24 mouse cellular contexts compared by ENCODE assay signal in genomic region chr16:95611982-95612746, GRCm38 (mm10). TPM values are rescaled to one million over a fixed set of nuclear protein-coding genes. Genes with fewer than 3 reads are reported as not detected.
DNase-seq lines count a peak whose midpoint lies in the region; ATAC-seq and TF ChIP-seq lines count a peak whose summit lies in the region.
"Had no signal": no experiment of that assay in that cellular context is flagged by ENCODE, and none has a peak within 500 bp of the region (broad histone marks: within the 10 kb centered on the region; RNA-seq: fewer than 3 reads in every experiment).

No protein-coding gene starts in this region.

- no peaks in the 10 kb centered on the region for H3K27me3 ChIP-seq in lung, postnatal 0 days (replicated peaks; ENCODE audit: insufficient read depth, low read length)
- H3K27me3 ChIP-seq in Patski = no peaks in the 10 kb centered on the region
- H3K27me3 ChIP-seq: forebrain, embryonic 15.5 days; hindbrain, embryonic 13.5 days; limb, embryonic 12.5 days; liver, embryonic 13.5 days; neural tube, embryonic 12.5 days had no signal

- intact Hi-C loops in heart, postnatal 36 days (cut with DNase I) = no loop called here

- H3K9ac ChIP-seq in lung, postnatal 0 days (replicated peaks; ENCODE audit: low read depth) = no peak overlapping the region
- H3K9ac ChIP-seq: forebrain, embryonic 15.5 days; hindbrain, embryonic 13.5 days; limb, embryonic 12.5 days; liver, embryonic 13.5 days; neural tube, embryonic 12.5 days had no signal

- no peaks in the 10 kb centered on the region for H3K36me3 ChIP-seq in lung, postnatal 0 days (ENCODE audit: insufficient read depth, low read length)
- H3K36me3 ChIP-seq: embryonic facial prominence, embryonic 10.5 days; forebrain, embryonic 15.5 days; heart, embryonic 10.5 days; hindbrain, embryonic 13.5 days; limb, embryonic 12.5 days; liver, embryonic 13.5 days; neural tube, embryonic 12.5 days had no signal

- TF ChIP-seq POLR2A in lung, adult 2 months (IDR thresholded peaks at IDR 0.05; ENCODE audit: borderline replicate concordance, extremely low read depth, low read depth, low read length) = no peak

- H3K9me3 ChIP-seq in lung, postnatal 0 days (ENCODE audit: low read length) = no peaks in the 10 kb centered on the region
- H3K9me3 ChIP-seq: embryonic facial prominence, embryonic 10.5 days; forebrain, embryonic 15.5 days; heart, embryonic 10.5 days; hindbrain, embryonic 13.5 days; limb, embryonic 12.5 days; liver, embryonic 13.5 days; neural tube, embryonic 12.5 days had no signal

- no peak for TF ChIP-seq CTCF in lung, postnatal 0 days (IDR thresholded peaks at IDR 0.05)
- no peak for TF ChIP-seq CTCF in lung, adult 2 months (IDR thresholded peaks at IDR 0.05; ENCODE audit: insufficient read depth, low read length)
- TF ChIP-seq CTCF in Patski (IDR thresholded peaks at IDR 0.05) = no peak

- no peak overlapping the region for H3K4me2 ChIP-seq in lung, postnatal 0 days (replicated peaks; ENCODE audit: low read depth, low read length)
- H3K4me2 ChIP-seq: forebrain, embryonic 15.5 days; hindbrain, embryonic 13.5 days; limb, embryonic 12.5 days; liver, embryonic 13.5 days; neural tube, embryonic 12.5 days had no signal

- POLR2A ChIA-PET in Patski (lab: Charles Lee) = no interaction called here

- H3K4me1 ChIP-seq in lung, postnatal 0 days (ENCODE audit: insufficient read depth, low read depth, low read length) = no peaks in the 10 kb centered on the region
- H3K4me1 ChIP-seq in lung, adult 2 months (ENCODE audit: control insufficient read depth, insufficient read depth, low read length) = no peaks in the 10 kb centered on the region
- H3K4me1 ChIP-seq: forebrain, embryonic 15.5 days; hindbrain, embryonic 13.5 days; liver, embryonic 13.5 days had no signal

- H3K4me3 ChIP-seq in lung, postnatal 0 days (ENCODE audit: low read depth, low read length) = no peak overlapping the region
- no peak overlapping the region for H3K4me3 ChIP-seq in lung, adult 2 months (replicated peaks; ENCODE audit: extremely low read depth, low read depth, low read length)
- H3K4me3 ChIP-seq: embryonic facial prominence, embryonic 10.5 days; forebrain, embryonic 15.5 days; heart, embryonic 10.5 days; hindbrain, embryonic 13.5 days; limb, embryonic 12.5 days; liver, embryonic 13.5 days; neural tube, embryonic 12.5 days had no signal

- no peak for TF ChIP-seq EP300 in lung, postnatal 0 days (IDR thresholded peaks at IDR 0.05)

- 59% methylated on average over 20 of the region's 20 CpGs for WGBS in lung, postnatal 0 days
- 51% methylated on average over 20 of the region's 20 CpGs for WGBS in lung, adult 2 months

- peak; percentile 18 for DNase-seq in lung, postnatal 0 days (ENCODE audit: low spot score)
- no peak for DNase-seq in lung, adult 2 months
- peak; percentile 9 for DNase-seq in Patski (ENCODE audit: low read depth, low spot score)
- DNase-seq in embryo, embryonic 10 days (ENCODE audit: low spot score) = no peak
- no peak for DNase-seq in heart, postnatal 36 days
- DNase-seq in thymus, postnatal 14 days = no peak
- DNase-seq: adrenal gland, postnatal 36 days; cerebellum, adult 11-12 months; cerebellum, postnatal 25 days; gastrocnemius, postnatal 36 days; kidney, adult 9 months; kidney, postnatal 36 days; liver, embryonic 13.5 days; lung, postnatal 14 days; right cerebral cortex, adult 18-20 months; thymus, postnatal 36 days had no signal

- no peak overlapping the region for H3K27ac ChIP-seq in lung, postnatal 0 days (ENCODE audit: low read length)
- H3K27ac ChIP-seq: embryonic facial prominence, embryonic 10.5 days; forebrain, embryonic 15.5 days; heart, embryonic 10.5 days; hindbrain, embryonic 13.5 days; limb, embryonic 12.5 days; liver, embryonic 13.5 days; neural tube, embryonic 12.5 days had no signal

- in situ Hi-C loops in Patski (cut with MboI; ENCODE audit: low pct_unique_long_range_greater_than_20kb) = loop anchor here (10.0 kb wide), 1 partner anchor 353 kb away; no protein-coding TSS in a partner anchor

- ATAC-seq in lung, postnatal 0 days = no peak
- ATAC-seq in Patski = no peak
- peak; percentile 9 to 53; a peak in 2 of 4 replicates for ATAC-seq in hematopoietic stem cell, adult 5-6 weeks (replicated peaks in 1 of 2; ENCODE audit: insufficient read depth in 1 of 2, low FRiP score in 2 of 2, low TSS enrichment in 1 of 2, low read depth in 1 of 2, poor library complexity in 2 of 2, severe bottlenecking in 2 of 2)
- ATAC-seq: forebrain, embryonic 15.5 days had no signal

- CTCF ChIA-PET in Patski (lab: Charles Lee) = no interaction called here

RNA-seq across cellular contexts. Expression of gene Erg, which starts 25.8 kb away (rescaled TPM):
- 13.2 and 14.5 TPM in 2 replicates for polyA plus RNA-seq in lung, postnatal 0 days (2015; fragmentation: Nextera tagmentation; extraction: Ambion mirVana)
- polyA plus RNA-seq in lung, adult 2 months (2012; rRNA removed) = 77.8 and 82.7 TPM in 2 replicates
- polyA plus RNA-seq in Patski (2021) = not detected
- total RNA-seq in hematopoietic stem cell, adult 5-6 weeks (2017) = 247 and 272 TPM in 2 replicates
- total RNA-seq in heart, postnatal 36 days (2021) = 10 to 100 TPM; 31.8 to 32.1 TPM
- total RNA-seq: monocyte, adult 5-6 weeks had no signal

Comparison
In these comparisons a context has a peak if more than half of its experiments do, and no peak if none do; other contexts are left out.
1. DNase-seq: peak in lung, postnatal 0 days (single experiment) and Patski (single experiment); none in lung, adult 2 months (single experiment), embryo, embryonic 10 days (single experiment), heart, postnatal 36 days (0 of 2) and thymus, postnatal 14 days (single experiment).
2. ATAC-seq: peak in hematopoietic stem cell, adult 5-6 weeks (2 of 2); none in lung, postnatal 0 days (single experiment) and Patski (single experiment).
3. RNA of gene Erg, which starts 25.8 kb away (polyA plus RNA-seq): 77.8 to 82.7 TPM in lung, adult 2 months and 13.2 to 14.5 TPM in lung, postnatal 0 days; not detected in Patski (single experiment); every median in the first group is over 10 times any median in the second.